Mouse (Mus musculus): ENCODE measurements around the gene Zfp148.

DNA sequence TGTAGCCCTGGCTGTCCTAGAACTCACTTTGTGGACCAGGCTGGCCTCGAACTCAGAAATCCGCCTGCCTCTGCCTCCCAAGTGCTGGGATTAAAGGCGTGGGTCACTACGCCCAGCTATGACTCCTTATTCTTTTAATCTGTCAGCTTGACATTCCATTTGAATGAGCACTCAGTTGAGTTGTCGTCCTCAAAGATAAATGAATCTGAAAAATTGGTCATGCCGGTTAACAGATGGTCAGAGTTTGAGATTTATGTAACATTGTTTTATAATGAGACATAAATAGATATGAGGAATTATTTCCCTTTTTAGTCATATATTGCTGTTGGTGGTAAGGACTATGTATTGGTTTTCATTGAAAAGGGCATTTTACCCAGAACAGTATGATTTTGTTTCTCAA, 60.4 kb downstream of the Zfp148 start:
- TF ChIP-seq CTCF (IDR thresholded peaks at IDR 0.05; ENCODE audit: low read depth, low read length): no peak
- TF ChIP-seq POLR2A (IDR thresholded peaks at IDR 0.05; ENCODE audit: borderline replicate concordance, low read depth, low read length): no peak

Data from bone marrow macrophage, adult 2 months (primary cell).